Mouse (Mus musculus) gastrocnemius, adult 8-10 months (tissue): ENCODE measurements around the gene Snx7. TPM values are rescaled to one million over a fixed set of nuclear protein-coding genes. Genes with fewer than 3 reads are reported as not detected.

Experiments
- DNase-seq, 2 experiments: peaks; one replicate each; pipeline ENCODE4 v3.0.0; 2022; ENCODE audit warnings: low spot score in 2 of 2
- microRNA-seq: library from miRNA; unstranded; fragments of <30 nt; microRNA quantifications from one replicate; pipeline ENCODE4 v1.2.0, GENCODE M21; 2022
- total RNA-seq, 4 experiments: library from RNA; stranded (reverse); gene quantifications; 2 replicates each; pipeline ENCODE4 v1.2.4; 2022

Snx7 gene
- total RNA-seq, 4 experiments from 2014 or later = 1.0 to 2.2 (median 1.5) TPM

GRCm38 (mm10) chr3:117817635-117818034, 51.1 kb downstream of the Snx7 start:
- DNase-seq = no peak

- DNase-seq = no peak
Observed at GRCm38 (mm10) chr3:117814218-117814617, 54.5 kb downstream of the Snx7 start.

- no peak for DNase-seq
Observed at GRCm38 (mm10) chr3:117812135-117812534, 56.6 kb downstream of the Snx7 start.

- DNase-seq = no peak
Observed at GRCm38 (mm10) chr3:117805782-117806181, 63.0 kb downstream of the Snx7 start.

- no peak for DNase-seq
Observed at GRCm38 (mm10) chr3:117794501-117794900, 74.2 kb downstream of the Snx7 start.

GRCm38 (mm10) chr3:117791951-117792350, 76.8 kb downstream of the Snx7 start:
- DNase-seq = no peak

- no peak for DNase-seq
Observed at GRCm38 (mm10) chr3:117791273-117791672, 77.5 kb downstream of the Snx7 start.

- DNase-seq = no peak
Observed at GRCm38 (mm10) chr3:117788800-117789693, 79.7 kb downstream of the Snx7 start.

GRCm38 (mm10) chr3:117787247-117787646, 81.5 kb downstream of the Snx7 start:
- DNase-seq = no peak

- no peak for DNase-seq
Observed at GRCm38 (mm10) chr3:117752151-117752757, 116.5 kb downstream of the Snx7 start.

- no peak for DNase-seq
Observed at GRCm38 (mm10) chr3:117751665-117752064, 117.1 kb downstream of the Snx7 start.

GRCm38 (mm10) chr3:117749256-117749655, 119.5 kb downstream of the Snx7 start:
- DNase-seq = no peak

GRCm38 (mm10) chr3:117739760-117740159, 129.0 kb downstream of the Snx7 start:
- DNase-seq = no peak

GRCm38 (mm10) chr3:117732661-117733060, 136.1 kb downstream of the Snx7 start:
- no peak for DNase-seq

Small RNA genes lying within 50 kb of the gene (microRNA-seq; reads per million reads assigned to microRNA genes)
- not detected for gene Gm24811
